Mouse (Mus musculus): Measurements from ENCODE around the gene Aatk.

The Aatk gene

GRCm38 (mm10) chr11:120022841-120023240, 24.1 kb downstream of the Aatk start:
- DNase-seq (ENCODE audit: low spot score in 2 of 2) = no peak

GRCm38 (mm10) chr11:120022216-120022615, 24.8 kb downstream of the Aatk start:
- no peak for DNase-seq (ENCODE audit: low spot score in 2 of 2)

- DNase-seq (ENCODE audit: low spot score in 2 of 2) = no peak
These were observed 25.6 kb downstream of the Aatk start for GRCm38 (mm10) chr11:120021367-120021766.

GRCm38 (mm10) chr11:120019542-120020440, 27.2 kb downstream of the Aatk start:
- DNase-seq (ENCODE audit: low spot score in 2 of 2) = no peak

GRCm38 (mm10) chr11:120017011-120017410, 30.0 kb downstream of the Aatk start:
- DNase-seq (ENCODE audit: low spot score in 2 of 2) = no peak

GRCm38 (mm10) chr11:120014758-120015157, 32.2 kb downstream of the Aatk start:
- DNase-seq (ENCODE audit: low spot score in 2 of 2) = no peak

GRCm38 (mm10) chr11:120013174-120013711, 33.7 kb downstream of the Aatk start:
- peak; percentile 73 to 76 for DNase-seq (ENCODE audit: low spot score in 2 of 2)

GRCm38 (mm10) chr11:120012702-120013101, 34.3 kb downstream of the Aatk start:
- no peak for DNase-seq (ENCODE audit: low spot score in 2 of 2)

- DNase-seq (ENCODE audit: low spot score in 2 of 2) = no peak
These were observed 35.0 kb downstream of the Aatk start for GRCm38 (mm10) chr11:120011761-120012560.

GRCm38 (mm10) chr11:120011114-120011760, 35.7 kb downstream of the Aatk start:
- DNase-seq (ENCODE audit: low spot score in 2 of 2) = no peak

GRCm38 (mm10) chr11:120009937-120010336, 37.0 kb downstream of the Aatk start:
- DNase-seq (ENCODE audit: low spot score in 2 of 2) = no peak

GRCm38 (mm10) chr11:120008956-120009355, 38.0 kb downstream of the Aatk start:
- DNase-seq (ENCODE audit: low spot score in 2 of 2) = no peak

- DNase-seq (ENCODE audit: low spot score in 2 of 2) = no peak
These were observed 38.5 kb downstream of the Aatk start for GRCm38 (mm10) chr11:120008501-120008900.

- no peak for DNase-seq (ENCODE audit: low spot score in 2 of 2)
These were observed 39.4 kb downstream of the Aatk start for GRCm38 (mm10) chr11:120007496-120008080.

GRCm38 (mm10) chr11:120005434-120006317, 41.3 kb downstream of the Aatk start:
- no peak for DNase-seq (ENCODE audit: low spot score in 2 of 2)

GRCm38 (mm10) chr11:120002634-120003220, 44.2 kb downstream of the Aatk start:
- DNase-seq (ENCODE audit: low spot score in 2 of 2) = no peak

- no peak for DNase-seq (ENCODE audit: low spot score in 2 of 2)
These were observed 44.9 kb downstream of the Aatk start for GRCm38 (mm10) chr11:120002041-120002440.

GRCm38 (mm10) chr11:119997351-119997750, 49.6 kb downstream of the Aatk start:
- no peak for DNase-seq (ENCODE audit: low spot score in 2 of 2)

- DNase-seq (ENCODE audit: low spot score in 2 of 2) = peak; percentile 94 to 97
These were observed 55.7 kb downstream of the Aatk start for GRCm38 (mm10) chr11:119991338-119991678.

- DNase-seq (ENCODE audit: low spot score in 2 of 2) = no peak
These were observed 56.2 kb downstream of the Aatk start for GRCm38 (mm10) chr11:119990658-119991337.
